Mouse (Mus musculus): ENCODE results near the gene Capg.
A peak's percentile ranks its signal among the peaks of the same experiment; 100 is the strongest.

Capg gene

DNA sequence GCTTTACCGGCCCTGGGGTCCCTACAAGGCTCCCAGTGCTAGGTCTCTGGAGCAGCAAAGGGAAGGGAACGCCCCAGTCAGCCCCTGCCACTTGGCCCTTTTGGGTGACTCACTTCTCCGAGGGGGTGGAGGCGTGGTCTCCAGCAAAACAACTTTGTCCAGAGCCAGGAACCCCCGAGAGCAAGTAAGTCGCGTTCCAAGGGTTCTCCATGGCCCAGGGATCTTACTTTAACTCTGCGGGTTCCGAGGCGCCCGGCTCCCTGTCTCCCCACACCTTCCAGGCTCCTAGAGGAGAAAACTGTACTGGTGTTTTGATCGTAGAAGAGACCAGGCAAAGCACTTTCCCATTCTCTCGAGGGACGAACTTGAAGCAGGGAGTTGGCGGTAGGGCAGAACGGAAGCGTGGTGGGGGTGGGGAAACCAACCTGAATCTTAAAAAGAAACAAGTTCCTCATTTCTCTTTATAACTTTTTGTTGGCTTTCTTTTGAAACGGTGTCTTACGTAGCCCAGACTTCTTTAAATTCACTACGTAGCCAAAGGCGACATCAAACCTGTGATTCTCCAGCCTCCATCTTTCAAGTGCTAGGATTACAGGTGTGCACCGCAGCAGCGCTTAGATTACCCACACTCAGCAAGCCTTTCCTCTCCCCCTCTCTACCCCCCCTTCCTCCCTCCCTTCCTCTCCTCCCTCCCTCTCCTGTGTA lies at the start of gene Capg:
Capg (plus strand) TSS at position 109 of the 705 bp plus-strand sequence.
- peak; percentile 70 to 81 for DNase-seq

DNA sequence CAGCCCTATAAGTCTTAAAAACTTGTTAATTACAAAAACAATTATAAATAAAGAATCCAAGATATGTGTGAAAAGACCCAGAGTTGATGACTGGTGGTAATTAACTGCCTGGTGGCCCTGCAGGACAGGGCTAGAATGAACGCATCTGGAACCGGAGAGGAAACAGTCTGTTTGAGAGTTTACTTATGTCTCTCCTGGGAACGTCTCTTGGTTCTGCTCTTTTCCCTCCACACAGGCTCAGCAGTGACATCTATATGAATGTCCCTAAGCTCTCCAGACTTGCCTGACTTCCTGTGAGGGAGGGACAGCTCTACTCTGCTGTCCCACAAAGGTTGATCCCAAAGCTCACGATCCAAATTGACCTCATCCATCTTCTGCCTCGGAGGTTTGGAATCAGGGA lies 45.2 kb upstream of the Capg start:
- no peak for DNase-seq

DNA sequence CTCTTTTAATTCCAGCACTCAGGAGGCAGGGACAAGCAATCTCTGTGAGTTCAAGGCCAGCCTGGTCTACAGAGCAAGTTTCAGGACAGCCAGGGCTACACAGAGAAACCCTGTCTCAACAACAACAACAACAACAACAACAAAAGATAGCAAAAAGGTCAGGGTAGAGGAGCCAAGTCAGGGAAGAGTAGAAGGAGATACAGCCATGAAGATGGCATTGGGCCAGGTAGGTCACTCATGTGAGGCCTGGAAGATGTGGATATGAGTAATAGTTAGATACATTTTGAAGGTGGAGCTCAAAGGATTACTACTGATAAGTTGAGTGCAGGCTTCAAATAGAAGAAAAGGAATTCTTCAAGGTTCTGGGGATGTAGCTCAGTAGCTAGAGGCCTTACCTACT lies 40.9 kb upstream of the Capg start:
- DNase-seq = no peak

DNA sequence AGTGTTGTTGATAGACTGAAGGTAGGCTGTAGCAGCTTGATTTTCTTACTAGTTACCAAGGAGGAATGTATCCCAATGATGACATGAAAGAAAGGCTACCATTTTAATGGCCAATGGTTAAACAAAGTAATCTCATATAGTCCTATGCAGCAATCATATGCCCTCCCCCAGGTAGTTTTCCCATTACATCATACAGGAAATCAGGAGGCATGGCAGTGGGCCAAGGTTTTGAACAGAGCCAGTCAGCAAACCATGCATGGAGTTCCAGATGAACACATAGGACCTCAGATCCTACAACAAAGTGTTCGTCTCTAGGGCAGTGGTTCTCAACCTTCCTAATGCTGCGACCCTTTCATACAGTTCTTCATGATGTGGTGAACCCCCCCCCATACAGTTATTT lies 40.3 kb upstream of the Capg start:
- DNase-seq = peak; percentile 59 to 71

DNA sequence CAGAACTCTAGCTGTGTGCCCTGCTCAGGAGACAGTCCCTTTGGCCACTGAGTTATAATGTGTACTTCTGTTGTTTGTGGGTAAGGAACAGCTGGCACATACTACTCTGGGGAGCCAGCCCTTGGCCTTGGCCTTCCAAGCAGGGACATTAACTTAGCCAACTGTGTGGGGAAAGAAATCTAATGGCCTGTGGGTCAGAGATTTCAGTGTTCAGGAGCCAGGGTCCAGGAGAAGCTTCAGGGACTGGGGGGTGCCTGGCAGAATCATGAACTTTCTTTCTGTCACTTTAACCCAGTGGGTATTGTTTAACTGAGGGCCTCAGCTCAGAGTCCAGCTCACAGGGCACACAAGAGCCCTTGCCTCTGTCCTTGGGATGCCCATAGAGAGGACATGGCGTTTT lies 38.1 kb upstream of the Capg start:
- no peak for DNase-seq

DNA sequence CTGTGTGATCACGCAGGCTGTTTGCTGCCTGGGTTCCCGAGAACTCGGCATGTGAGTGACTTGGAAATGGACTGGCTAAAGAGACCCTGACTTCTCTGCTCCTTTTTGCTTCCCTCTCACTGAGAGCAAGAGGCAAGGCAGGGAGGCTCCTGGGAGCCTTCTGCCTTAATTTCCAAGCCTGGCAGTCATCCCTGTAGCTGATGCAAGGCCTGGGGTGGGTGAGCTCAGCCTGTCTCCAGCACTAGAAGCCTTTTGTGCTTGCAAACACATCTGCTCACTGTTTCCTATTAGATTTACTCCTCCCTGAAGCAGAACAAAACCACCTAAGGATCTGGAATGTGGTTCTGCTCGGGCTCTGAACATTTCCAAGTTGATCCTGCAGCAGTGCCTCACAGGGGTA lies 35.6 kb upstream of the Capg start:
- DNase-seq = no peak

DNA sequence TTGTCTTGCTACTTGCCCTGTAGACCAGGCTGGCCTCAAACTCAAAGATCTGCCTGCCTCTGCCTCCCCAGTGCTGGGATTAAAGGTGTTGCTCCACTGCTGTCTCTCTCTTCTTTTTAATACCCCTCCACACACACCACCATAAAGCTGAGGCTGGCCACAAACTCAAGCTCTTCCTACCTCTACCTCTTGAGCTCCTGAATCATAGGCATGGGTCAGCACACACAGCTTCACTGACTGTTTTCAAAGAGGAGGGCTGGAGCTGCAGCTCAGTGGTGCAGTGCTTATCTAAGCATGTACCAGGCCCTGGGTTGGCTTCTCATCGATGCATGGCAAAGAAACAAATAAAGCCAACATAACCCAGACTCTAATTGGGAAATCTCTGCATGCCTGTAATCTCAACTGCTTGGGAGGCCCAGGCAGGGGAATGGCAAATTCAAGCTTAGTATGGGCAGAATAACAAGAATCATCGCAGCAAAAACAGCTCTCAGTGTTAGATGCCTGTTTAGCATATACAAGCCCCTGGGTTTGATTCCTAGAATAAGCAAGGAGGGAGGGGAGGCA lies 34.2 kb upstream of the Capg start:
- DNase-seq = no peak

DNA sequence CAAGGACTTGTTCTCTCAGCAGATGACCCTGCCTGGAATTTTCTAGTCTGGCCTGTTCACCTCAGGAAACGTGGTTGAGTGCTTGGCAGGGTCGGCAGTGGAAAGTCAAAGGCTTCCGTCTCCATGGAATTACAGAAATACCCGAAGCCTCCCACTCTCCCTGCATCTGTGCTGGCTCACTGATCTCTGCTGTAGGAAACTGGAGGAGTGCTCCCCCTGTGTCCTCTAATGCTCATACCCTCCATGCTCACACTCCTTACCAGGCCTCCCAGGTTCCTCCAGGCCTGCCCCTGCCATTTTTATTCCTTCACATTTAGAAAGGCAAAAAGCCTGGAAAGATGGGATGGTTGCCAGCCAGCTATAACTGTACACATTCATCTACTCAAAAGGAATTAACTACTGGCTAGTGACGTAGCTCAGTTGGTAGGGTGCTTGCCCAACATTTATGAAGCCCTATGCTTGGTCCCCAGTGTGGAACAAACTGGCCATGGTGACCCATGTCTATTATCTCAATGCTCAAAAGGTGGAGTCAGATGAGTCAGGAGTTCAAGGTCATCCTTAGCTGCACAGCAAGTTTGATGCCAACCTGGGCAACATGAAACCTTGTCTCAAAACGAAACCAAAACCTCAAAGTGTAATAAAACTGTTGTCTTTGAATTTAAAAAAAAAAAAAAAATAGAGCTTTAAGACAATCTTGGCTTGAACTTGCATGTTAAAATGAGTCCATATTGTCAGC lies 33.3 kb upstream of the Capg start:
- no peak for DNase-seq

DNA sequence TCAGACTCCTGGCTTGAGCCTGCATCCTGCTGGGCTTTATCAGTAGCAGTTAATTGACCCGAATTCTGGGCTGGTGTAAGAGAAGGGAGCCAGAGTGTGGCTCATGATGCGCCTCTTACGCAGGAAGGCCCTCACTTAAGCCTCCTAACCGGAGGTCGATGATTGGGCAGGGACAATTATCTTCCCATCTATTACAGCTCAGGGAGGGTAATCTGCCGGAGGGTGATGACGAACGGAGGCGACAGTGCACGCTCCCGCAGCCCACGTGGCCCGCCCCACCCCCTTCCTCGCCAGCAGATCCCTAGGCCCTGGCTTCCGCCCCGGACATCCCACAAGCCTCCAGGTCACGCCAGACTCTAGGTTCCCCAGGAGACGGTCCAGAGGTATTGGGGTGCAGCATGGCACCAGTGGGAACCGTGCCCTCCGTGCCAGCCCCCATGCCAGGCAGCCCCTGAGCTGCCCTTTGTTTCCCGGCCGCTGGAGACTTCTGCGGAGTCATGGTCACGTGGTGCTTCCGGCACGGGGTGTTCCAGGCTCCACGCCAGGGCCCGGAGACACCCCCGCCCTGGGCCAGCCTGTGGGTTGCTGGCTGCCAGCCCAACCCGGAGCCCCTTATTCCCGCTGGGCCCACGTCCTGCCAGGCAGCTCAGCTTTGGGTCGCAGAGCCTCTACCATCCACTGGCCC lies 31.7 kb upstream of the Capg start:
- peak; percentile 90 to 92 for DNase-seq

DNA sequence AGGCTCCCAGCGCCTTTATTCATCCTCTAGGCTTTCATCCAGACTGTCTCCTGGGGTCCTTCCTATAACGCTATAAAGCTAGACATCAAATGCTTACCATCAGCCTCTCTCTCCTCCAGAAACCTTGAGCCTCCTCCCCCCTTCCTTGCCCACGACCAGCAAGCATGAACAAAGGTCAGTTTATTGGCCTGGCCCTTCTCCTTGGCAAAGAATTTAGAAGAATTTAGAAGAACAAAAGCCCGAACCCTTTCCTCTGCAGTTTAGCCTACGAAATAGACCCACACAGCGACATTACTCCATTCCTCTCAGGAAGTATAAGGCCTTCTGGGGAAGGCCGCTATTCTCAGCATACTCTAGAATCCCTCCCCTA lies 31.1 kb upstream of the Capg start:
- DNase-seq = no peak

DNA sequence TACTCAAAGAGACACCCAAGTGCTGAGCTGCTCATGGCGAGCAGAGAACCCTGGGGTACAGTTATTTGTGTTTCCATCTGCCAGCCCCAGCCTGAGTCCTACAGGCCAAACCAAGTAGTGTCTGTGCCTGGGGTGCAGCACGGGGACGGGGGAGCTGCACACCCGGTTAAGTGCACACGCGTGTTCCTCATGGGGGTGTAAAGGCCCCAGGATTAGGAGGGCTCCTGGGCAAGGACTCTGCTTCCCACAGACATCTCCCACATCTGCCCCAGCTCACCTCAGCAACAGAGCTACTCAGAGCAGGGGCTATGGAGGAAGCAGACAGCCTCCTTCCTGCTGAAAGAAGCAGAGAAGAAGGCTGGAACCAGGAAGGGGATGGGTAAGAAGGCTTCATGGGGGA lies 28.5 kb upstream of the Capg start:
- DNase-seq = no peak

DNA sequence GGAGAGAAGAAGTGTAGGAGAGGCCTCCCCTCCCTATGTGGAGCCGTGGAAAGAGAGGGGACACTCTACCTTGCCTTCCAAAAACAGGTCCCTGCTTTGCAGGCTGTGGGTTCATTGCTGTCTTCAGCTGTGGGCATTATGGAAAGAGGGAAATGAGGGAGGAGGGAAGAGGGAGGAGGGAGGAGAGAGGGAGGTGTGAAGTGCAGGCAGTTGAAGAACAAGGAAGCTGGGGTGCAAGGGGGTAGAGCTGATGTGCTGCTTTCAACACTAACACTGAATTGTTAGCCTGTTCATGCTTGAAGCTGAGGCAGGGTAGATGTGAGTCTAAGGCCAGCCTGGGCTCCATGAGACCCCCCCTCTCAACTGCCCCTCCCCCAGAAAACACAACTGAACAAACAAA lies 25.3 kb upstream of the Capg start:
- DNase-seq = no peak

DNA sequence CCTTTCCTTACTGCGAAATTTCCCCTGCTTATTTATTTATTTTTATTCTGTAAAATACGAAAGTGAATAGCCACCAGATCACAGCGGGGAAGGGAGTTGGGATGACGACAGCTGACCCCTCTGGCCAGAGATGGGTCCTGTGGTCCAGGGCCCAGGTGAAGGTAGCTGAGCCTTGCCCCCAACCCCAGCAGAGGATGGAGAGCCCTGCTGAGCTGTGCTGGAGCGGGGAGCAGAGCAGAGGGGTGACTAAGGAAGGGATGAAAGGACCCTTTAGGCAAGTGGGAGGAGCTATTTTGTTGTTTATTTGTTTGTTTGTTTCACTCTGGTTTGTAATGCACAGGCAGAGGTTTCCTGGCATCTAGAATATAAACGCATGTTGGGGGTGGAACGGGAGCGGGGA lies 24.9 kb upstream of the Capg start:
- no peak for DNase-seq

DNA sequence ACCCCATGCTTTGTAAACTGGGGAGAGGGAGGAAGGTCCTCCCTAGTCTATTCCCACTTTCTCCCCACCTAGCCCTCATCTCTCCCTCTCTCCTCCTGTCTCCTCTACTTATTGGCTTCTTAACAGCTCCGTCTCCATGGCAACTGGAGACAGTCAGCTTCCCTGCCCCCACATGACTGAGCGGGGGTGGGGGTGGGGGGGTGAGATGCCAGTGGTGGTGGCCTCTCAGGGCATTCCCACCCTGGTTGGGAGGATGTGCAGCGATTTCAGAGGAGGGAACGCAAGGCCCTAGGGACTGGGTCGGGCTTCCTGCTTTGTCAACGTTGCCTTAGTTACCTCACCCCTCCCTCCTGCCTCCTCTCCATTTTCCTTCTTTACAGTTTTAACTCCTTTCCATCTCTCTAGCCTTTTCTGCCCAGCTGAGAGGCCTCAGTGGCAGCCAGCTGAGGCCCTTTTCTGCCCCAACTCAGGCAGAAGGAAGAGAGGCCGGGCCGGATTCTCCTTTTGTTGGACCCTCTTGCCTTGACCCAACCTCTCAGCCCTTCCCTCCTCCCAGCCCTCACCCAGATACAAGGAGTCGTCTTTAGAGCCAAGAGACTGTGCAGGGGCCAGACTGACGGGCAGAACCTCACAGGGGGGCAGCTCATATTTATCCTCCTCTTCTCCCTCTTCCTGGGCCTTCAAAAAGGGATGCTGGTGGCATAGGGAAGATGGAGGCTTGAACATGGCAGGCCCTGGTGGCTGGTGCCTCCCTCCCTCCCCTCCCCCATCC lies 24.1 kb upstream of the Capg start:
- DNase-seq = peak in 1 of 2 experiments; percentile 18

DNA sequence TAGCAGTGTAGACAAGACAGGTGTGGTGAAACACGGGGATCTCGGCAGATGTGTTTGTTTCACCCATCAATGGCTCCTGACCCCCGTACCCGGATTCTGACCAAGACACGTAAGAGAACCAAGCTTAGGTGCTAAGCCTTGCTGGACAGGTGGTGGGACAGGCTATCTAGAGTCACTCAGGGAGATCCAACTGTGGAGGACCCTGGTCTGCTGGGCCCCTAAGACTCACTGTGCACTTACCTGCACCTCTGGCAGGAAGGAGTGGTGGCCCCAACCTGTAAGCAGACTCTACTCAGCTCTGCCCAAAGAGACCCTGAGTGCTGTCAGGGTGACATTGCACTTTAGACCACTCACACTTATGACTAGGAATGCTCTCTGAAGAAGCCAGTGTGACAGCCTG lies 23.3 kb upstream of the Capg start:
- DNase-seq = no peak

DNA sequence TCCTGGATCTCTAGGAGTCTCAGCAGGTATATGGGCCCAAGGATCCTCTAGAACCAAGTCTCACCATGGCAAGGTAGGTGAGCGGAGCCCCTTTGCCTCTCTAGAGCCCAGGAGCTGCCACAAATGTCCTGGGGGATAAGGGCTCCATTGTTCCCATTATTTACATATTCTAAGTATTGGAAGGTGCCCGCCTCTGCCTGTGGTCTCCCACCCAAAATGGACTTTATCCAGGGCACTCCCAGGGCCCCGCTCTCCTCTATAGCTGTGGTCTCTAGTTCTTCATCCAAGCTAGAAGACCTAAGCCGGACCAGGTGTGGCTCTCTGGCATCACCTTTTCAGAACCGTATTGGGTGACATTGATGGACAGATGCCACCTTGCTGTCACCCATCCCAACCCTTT lies 22.6 kb upstream of the Capg start, which contains the start of gene Sh2d6:
Sh2d6 (minus strand) TSS at position 101 of the 400 bp plus-strand sequence.
- no peak for DNase-seq

DNA sequence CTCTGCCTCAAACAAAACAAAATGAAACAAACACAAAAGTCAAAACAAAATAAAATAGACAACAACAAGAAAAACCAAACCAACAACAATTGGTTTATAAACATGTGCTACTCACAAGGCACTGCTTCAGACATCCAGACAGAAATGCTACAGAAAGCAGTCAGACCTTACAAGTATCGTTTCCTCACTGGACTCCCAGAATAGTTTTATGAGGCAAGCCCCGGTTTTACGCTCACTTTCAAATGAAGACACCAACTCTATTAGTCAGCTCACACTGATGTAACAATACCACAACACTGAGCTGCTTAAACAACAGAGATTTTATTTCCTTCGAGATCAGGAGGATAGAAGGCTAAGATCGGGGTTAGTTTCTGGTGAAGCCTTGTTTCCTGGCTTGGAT lies 21.9 kb upstream of the Capg start:
- no peak for DNase-seq

DNA sequence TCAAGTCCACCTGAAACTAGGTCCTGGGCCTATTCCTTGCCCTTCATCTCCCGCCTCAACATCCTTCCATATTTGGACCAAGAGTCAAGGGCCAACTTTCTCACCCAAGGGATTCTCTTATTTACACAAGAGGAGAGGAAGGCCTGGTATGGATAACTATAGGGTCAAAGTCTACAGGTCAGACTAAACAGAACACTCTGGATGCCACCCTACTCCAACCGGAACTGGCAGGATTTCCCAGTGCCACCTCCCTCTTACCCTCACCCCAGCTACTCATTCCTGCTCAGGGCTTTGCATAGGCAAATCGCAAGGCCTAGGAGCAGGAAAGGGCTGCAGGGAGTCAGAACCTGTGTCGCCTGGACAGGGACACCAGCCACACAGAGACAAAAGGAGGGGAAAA lies 21.0 kb upstream of the Capg start:
- DNase-seq = no peak

DNA sequence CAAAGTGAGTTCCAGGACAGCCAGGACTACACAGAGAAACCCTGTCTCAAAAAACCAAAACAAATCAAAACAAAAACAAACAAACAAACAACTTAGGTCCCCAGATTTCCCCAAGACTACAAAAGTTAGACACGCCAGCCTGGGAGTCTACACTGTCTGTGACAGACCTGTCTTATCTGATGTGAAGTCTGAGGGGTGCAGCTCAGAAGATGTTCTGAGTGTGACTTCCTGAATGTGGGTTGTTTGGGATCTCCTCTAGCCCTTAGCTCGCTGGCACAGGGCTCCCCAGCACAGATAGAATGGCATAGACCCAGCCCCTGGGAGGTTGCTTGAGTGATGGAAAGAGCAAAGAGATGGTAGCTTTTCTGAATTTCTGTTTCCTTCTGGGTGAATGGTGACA lies 20.0 kb upstream of the Capg start:
- no peak for DNase-seq

DNA sequence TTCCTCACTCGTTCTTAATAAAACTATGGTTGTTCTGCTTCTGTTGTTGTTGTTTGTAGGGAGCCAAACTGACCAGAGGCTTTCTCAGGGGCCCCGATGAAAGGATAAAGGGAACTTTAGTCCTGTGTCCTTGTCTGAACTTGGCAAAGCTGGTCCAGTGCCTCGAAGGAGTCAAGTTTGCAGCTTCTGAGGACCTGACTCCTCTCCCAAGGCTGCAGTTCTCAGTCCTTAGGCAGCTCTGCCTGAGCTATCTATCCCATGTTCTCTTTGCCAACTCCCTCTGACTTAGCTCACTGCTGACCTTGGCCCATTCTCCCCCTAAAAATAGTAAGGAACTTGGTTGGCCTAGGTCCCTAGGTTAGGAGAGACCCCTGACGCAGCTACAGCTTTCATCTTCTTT lies 17.1 kb upstream of the Capg start:
- DNase-seq = no peak

DNA sequence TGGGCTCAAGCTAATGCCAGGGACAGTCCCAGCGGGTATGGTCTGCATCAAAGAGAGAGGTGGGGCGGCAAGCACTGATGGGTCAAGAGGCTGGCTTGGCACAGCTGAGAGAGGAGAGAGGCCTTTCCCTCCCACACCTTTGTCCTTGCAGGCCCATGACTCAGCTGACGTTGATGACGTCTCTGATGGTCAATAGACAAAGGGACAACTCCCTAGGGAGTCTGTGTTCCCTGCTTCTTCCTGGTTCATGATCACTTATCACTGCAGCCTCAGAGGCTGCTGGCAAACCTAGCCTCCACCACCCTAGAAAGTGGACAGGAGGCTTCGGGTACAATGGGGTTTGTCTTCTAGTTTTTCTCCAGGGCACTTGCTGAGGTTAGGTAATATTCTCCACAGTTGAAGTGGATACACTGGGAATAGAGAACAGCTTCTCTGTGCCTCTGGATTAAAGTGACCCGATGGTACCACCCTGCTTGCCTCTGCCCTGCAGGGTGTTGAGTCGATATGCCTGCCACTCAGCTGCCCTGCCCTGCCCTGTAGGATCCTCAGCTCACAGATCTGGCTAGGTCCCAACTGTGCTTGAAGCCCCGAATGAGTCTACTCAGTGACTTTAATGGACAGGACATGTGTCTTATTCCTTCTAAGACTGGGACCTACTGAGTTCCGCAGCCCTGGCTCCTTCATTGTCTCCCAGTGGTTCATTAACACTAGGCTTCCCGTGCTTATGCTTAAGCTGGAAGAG lies 15.6 kb upstream of the Capg start:
- DNase-seq = peak in 1 of 2 experiments; percentile 66

DNA sequence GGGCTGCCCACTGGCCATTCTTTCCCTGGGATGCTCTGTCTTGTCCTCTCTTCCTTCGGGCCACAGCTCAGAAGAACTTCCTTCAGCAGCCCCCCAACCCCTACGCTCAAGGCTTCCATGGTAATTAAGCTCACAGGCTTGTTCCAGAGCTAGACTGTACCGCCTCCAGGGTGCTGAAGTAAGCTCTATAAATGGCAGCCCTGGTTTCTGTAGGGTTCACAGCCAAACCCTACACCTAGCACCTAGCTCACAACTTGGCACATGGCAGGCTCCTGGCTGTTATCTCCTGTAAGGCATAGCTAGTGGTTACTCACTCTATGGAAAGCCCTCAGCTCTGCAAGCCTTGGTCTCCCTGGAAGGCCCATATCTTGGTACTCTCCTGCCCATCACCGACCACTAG lies 11.6 kb upstream of the Capg start:
- DNase-seq = no peak

Data from lung, adult 18-20 months (tissue).